Mouse (Mus musculus) bone marrow macrophage, adult 2 months (primary cell): Measurements from ENCODE around the gene Shank3.

Experiments
- CTCF ChIP-seq: IDR thresholded peaks from 2 replicates; pipeline ENCODE4 v1.5.1; 2012; ENCODE audit warnings: low read depth, mild to moderate bottlenecking, low read length, moderate library complexity
- POLR2A ChIP-seq: IDR thresholded peaks from 2 replicates; pipeline ENCODE4 v1.6.1; 2012; ENCODE audit warnings: mild to moderate bottlenecking, low read depth, low read length, borderline replicate concordance

- TF ChIP-seq CTCF (no peak), POLR2A (no peak)
These were observed 23.3 kb downstream of the Shank3 start for GRCm38 (mm10) chr15:89522566-89523282.
